Mouse (Mus musculus) liver, postnatal 0 days (tissue): ENCODE results near the gene Olfr642.

Source experiments
- CTCF ChIP-seq: sonication (generic); IDR thresholded peaks from 2 replicates; pipeline ENCODE4 v1.5.1; 2016; ENCODE audit warnings: antibody characterized with exemption, low read depth
- EP300 ChIP-seq: IDR thresholded peaks from 2 replicates; pipeline ENCODE4 v1.6.1; 2016; ENCODE audit warnings: antibody characterized with exemption, low read depth, mild to moderate bottlenecking

DNA sequence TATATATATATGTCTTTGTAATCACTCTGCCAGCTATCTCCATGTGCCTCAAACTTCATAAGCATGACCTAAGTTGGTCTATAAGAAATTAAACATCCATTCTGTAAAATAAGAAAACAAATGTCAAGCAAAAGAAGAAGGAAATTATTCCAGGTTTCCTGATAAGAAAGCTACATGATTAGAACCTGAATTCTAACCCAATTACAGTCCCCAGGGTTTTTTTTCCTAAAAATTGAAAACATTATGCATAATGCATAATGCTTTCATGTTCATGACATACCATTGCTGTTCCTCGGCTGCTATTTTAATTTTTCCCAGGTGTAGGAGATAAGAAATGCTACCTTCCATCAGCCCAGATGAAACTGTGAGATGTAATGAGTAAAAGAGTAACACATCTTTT lies 32.9 kb upstream of the Olfr642 start, which contains the start of gene Olfr645:
- TF ChIP-seq EP300 = no peak
- TF ChIP-seq CTCF = no peak
